Mouse (Mus musculus): Measurements from ENCODE around the gene Yif1a. TPM values are rescaled to one million over a fixed set of nuclear protein-coding genes. Genes with fewer than 3 reads are reported as not detected.

Yif1a gene
- polyA plus RNA-seq, 1 experiment from 2014 or later, result 80.6 TPM

GRCm38 (mm10) chr19:5049325-5049724 is 39.0 kb upstream of the Yif1a start:
- Histone ChIP-seq H3K36me3 (ENCODE audit: control insufficient read depth, insufficient read depth, low read length) (0 out of 2 replicates have a peak, but pooled peaks cover 2% of the 10 kb centered on the region), H3K4me2 (no peak overlapping the region), H3K4me1 (ENCODE audit: control insufficient read depth, insufficient read depth, low read length) (peaks cover 22% of the 10 kb centered on the region), H3K9me3 (ENCODE audit: control insufficient read depth, low read length) (no peaks in the 10 kb centered on the region), H3K4me3 (ENCODE audit: low read depth, low read length) (no peak overlapping the region), H3K27me3 (ENCODE audit: control insufficient read depth, insufficient read depth, low read length) (peaks cover 35% of the 10 kb centered on the region), H3K27ac (ENCODE audit: low read depth, low read length) (no peak overlapping the region), H3K9ac (ENCODE audit: low read length) (no peak overlapping the region)
- ATAC-seq (ENCODE audit: low FRiP score), result no peak
- 37% methylated on average over 6 of the region's 6 CpGs for WGBS
- DNase-seq (ENCODE audit: low spot score, missing footprints), result no peak

- ATAC-seq (ENCODE audit: low FRiP score) (peak; percentile 60), DNase-seq (ENCODE audit: low spot score, missing footprints) (peak; percentile 93)
- 13% methylated on average over 14 of the region's 14 CpGs for WGBS
- Histone ChIP-seq H3K9ac (ENCODE audit: low read length) (peak within 1 kb of the TSS; percentile 34; the same call in 1 of the 2 replicates), H3K9me3 (ENCODE audit: control insufficient read depth, low read length) (no peaks in the 10 kb centered on the region), H3K4me2 (no peak within 1 kb of the TSS; the same call in 1 of the 2 replicates), H3K4me1 (ENCODE audit: control insufficient read depth, insufficient read depth, low read length) (peaks cover 22% of the 10 kb centered on the region), H3K36me3 (ENCODE audit: control insufficient read depth, insufficient read depth, low read length) (0 out of 2 replicates have a peak, but pooled peaks cover 2% of the 10 kb centered on the region), H3K4me3 (ENCODE audit: low read depth, low read length) (no peak within 1 kb of the TSS), H3K27ac (ENCODE audit: low read depth, low read length) (no peak within 1 kb of the TSS), H3K27me3 (ENCODE audit: control insufficient read depth, insufficient read depth, low read length) (peaks cover 35% of the 10 kb centered on the region)
Measured at GRCm38 (mm10) chr19:5050047-5050905, 38.1 kb upstream of the Yif1a start, which contains the start of gene Rin1. TSS of gene Rin1 (plus strand) at chr19:5050481.

DNA sequence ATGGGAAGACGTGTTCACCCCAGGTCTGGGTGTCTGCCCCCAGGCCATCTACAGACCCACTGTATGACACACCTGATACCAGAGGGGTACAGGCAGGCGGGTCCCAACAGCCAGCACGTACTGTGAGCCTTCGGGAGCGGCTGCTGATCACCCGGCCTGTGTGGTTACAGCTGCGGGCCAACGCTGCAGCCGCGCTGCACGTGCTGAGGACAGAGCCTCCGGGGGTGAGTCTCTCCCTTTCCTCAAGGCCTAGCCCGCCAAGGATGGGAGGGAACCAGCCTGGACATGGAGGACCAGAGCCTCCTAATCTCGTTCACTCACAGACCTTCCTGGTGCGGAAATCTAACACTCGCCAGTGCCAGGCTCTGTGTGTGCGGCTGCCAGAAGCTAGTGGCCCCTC is 37.3 kb upstream of the Yif1a start:
- DNase-seq (ENCODE audit: low spot score, missing footprints), result peak; percentile 89
- Histone ChIP-seq H3K27ac (ENCODE audit: low read depth, low read length) (no peak overlapping the region), H3K27me3 (ENCODE audit: control insufficient read depth, insufficient read depth, low read length) (peaks cover 35% of the 10 kb centered on the region), H3K4me1 (ENCODE audit: control insufficient read depth, insufficient read depth, low read length) (peaks cover 22% of the 10 kb centered on the region), H3K9ac (ENCODE audit: low read length) (peak overlapping the region; percentile 34; the same call in 1 of the 2 replicates), H3K9me3 (ENCODE audit: control insufficient read depth, low read length) (no peaks in the 10 kb centered on the region), H3K4me2 (no peak overlapping the region; the same call in 1 of the 2 replicates), H3K36me3 (ENCODE audit: control insufficient read depth, insufficient read depth, low read length) (0 out of 2 replicates have a peak, but pooled peaks cover 2% of the 10 kb centered on the region), H3K4me3 (ENCODE audit: low read depth, low read length) (no peak overlapping the region)
- WGBS, result 6% methylated on average over 17 of the region's 17 CpGs
- no peak for ATAC-seq (ENCODE audit: low FRiP score)

- no peak for DNase-seq (ENCODE audit: low spot score, missing footprints)
- H3K9me3 ChIP-seq (ENCODE audit: control insufficient read depth, low read length), result no peaks in the 10 kb centered on the region
- H3K27ac ChIP-seq (ENCODE audit: low read depth, low read length), result no peak overlapping the region
- peaks cover 22% of the 10 kb centered on the region for H3K4me1 ChIP-seq (ENCODE audit: control insufficient read depth, insufficient read depth, low read length)
- no peak overlapping the region for H3K9ac ChIP-seq (ENCODE audit: low read length)
- H3K4me3 ChIP-seq (ENCODE audit: low read depth, low read length), result no peak overlapping the region
- H3K27me3 ChIP-seq (ENCODE audit: control insufficient read depth, insufficient read depth, low read length), result peaks cover 35% of the 10 kb centered on the region
- 0 out of 2 replicates have a peak, but pooled peaks cover 2% of the 10 kb centered on the region for H3K36me3 ChIP-seq (ENCODE audit: control insufficient read depth, insufficient read depth, low read length)
- H3K4me2 ChIP-seq, result no peak overlapping the region
- ATAC-seq (ENCODE audit: low FRiP score), result no peak
- 23% methylated on average over 2 of the region's 3 CpGs for WGBS
Measured at GRCm38 (mm10) chr19:5051515-5051914, 36.8 kb upstream of the Yif1a start.

GRCm38 (mm10) chr19:5052166-5052822 is 36.0 kb upstream of the Yif1a start:
- DNase-seq (ENCODE audit: low spot score, missing footprints) (no peak), ATAC-seq (ENCODE audit: low FRiP score) (no peak)
- Histone ChIP-seq H3K27me3 (ENCODE audit: control insufficient read depth, insufficient read depth, low read length) (peaks cover 35% of the 10 kb centered on the region), H3K27ac (ENCODE audit: low read depth, low read length) (no peak overlapping the region), H3K4me3 (ENCODE audit: low read depth, low read length) (no peak overlapping the region), H3K4me1 (ENCODE audit: control insufficient read depth, insufficient read depth, low read length) (peaks cover 22% of the 10 kb centered on the region), H3K9me3 (ENCODE audit: control insufficient read depth, low read length) (no peaks in the 10 kb centered on the region), H3K36me3 (ENCODE audit: control insufficient read depth, insufficient read depth, low read length) (no peaks in the 10 kb centered on the region), H3K9ac (ENCODE audit: low read length) (no peak overlapping the region), H3K4me2 (no peak overlapping the region)
- 22% methylated on average over 25 of the region's 25 CpGs for WGBS

DNA sequence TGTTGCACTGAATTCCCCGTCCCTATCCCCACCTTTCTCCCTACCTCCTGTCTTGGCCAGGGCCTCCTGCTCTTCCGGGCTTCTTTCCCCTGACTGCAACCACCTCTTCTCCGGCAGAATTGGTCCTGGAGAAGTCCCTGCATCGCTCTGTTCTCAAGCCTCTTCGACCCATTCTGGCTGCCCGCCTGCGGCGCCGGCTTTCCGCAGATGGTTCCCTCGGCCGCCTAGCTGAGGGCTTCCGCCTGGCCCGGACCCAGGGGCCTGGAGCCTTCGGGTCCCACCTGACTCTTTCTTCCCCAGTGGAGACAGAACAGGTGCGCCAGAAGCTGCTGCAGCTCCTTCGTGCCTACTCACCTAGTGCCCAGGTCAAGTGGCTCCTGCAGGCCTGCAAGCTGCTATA is 35.5 kb upstream of the Yif1a start:
- Histone ChIP-seq H3K9me3 (ENCODE audit: control insufficient read depth, low read length) (no peaks in the 10 kb centered on the region), H3K27me3 (ENCODE audit: control insufficient read depth, insufficient read depth, low read length) (peaks cover 35% of the 10 kb centered on the region), H3K27ac (ENCODE audit: low read depth, low read length) (no peak overlapping the region), H3K4me3 (ENCODE audit: low read depth, low read length) (no peak overlapping the region), H3K4me1 (ENCODE audit: control insufficient read depth, insufficient read depth, low read length) (peaks cover 22% of the 10 kb centered on the region), H3K4me2 (no peak overlapping the region), H3K9ac (ENCODE audit: low read length) (no peak overlapping the region), H3K36me3 (ENCODE audit: control insufficient read depth, insufficient read depth, low read length) (no peaks in the 10 kb centered on the region)
- DNase-seq (ENCODE audit: low spot score, missing footprints) (no peak), ATAC-seq (ENCODE audit: low FRiP score) (no peak)
- WGBS, result 65% methylated on average over 17 of the region's 17 CpGs

DNA sequence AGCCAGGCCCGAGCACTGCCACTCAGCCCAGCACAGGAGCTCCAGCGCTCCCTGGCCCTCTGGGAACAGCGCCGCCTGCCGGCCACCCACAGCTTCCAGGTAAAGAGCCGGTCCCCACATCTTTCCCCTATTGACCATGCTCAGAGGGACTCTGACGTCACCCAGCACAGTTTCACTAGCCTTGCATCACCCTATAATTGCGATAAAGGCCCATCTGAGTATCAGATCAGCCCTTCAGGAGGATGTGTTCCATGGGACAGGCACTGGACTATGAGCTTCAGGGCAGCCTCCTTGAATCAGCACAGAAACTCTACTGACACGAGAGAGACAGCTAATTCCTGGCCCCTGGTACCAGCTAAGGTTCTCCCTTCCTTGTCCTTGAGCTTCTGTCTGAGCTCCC is 34.4 kb upstream of the Yif1a start:
- WGBS, result 18% methylated on average over 9 of the region's 9 CpGs
- H3K27ac ChIP-seq (ENCODE audit: low read depth, low read length), result no peak overlapping the region
- H3K4me1 ChIP-seq (ENCODE audit: control insufficient read depth, insufficient read depth, low read length), result peaks cover 23% of the 10 kb centered on the region
- DNase-seq (ENCODE audit: low spot score, missing footprints) (peak; percentile 95), ATAC-seq (ENCODE audit: low FRiP score) (no peak)
- no peak overlapping the region for H3K4me2 ChIP-seq
- peaks cover 35% of the 10 kb centered on the region for H3K27me3 ChIP-seq (ENCODE audit: control insufficient read depth, insufficient read depth, low read length)
- no peak overlapping the region for H3K9ac ChIP-seq (ENCODE audit: low read length)
- no peak overlapping the region for H3K4me3 ChIP-seq (ENCODE audit: low read depth, low read length)
- H3K9me3 ChIP-seq (ENCODE audit: control insufficient read depth, low read length), result no peaks in the 10 kb centered on the region
- H3K36me3 ChIP-seq (ENCODE audit: control insufficient read depth, insufficient read depth, low read length), result no peaks in the 10 kb centered on the region

DNA sequence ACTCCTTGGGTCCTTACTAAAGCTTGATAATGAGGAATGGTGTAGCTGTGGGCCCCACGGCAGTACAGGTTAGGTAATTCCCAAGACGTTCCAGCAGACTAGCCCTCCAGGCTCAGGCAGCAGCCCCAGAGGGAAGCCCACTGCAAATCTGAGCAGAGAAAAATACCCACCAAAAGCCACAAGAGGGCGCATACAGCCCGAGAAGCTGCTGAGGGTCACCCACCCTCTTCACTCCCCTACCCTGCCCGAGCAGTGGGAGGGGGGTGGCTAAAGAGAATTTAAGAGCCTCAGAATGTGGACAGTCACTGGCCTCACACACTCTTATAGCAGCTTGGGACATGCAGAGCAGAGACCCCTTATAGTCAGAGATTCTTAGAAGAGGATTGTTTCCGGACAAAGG is 32.1 kb upstream of the Yif1a start:
- peaks cover 9% of the 10 kb centered on the region for H3K4me1 ChIP-seq (ENCODE audit: control insufficient read depth, insufficient read depth, low read length)
- 10% methylated on average over 6 of the region's 6 CpGs for whole genome bisulfite sequencing
- peak; percentile 61 for ATAC-seq (ENCODE audit: low FRiP score)
- H3K4me3 ChIP-seq (ENCODE audit: low read depth, low read length), result no peak overlapping the region
- H3K27me3 ChIP-seq (ENCODE audit: control insufficient read depth, insufficient read depth, low read length), result peaks cover 26% of the 10 kb centered on the region
- DNase-seq (ENCODE audit: low spot score, missing footprints), result peak; percentile 95
- no peak overlapping the region for H3K27ac ChIP-seq (ENCODE audit: low read depth, low read length)
- no peak overlapping the region for H3K9ac ChIP-seq (ENCODE audit: low read length)
- no peak overlapping the region for H3K4me2 ChIP-seq
- H3K36me3 ChIP-seq (ENCODE audit: control insufficient read depth, insufficient read depth, low read length), result no peaks in the 10 kb centered on the region
- no peaks in the 10 kb centered on the region for H3K9me3 ChIP-seq (ENCODE audit: control insufficient read depth, low read length)
